Mouse (Mus musculus): Measurements from ENCODE around the gene Cdk5. TPM values are rescaled to one million over a fixed set of nuclear protein-coding genes. Genes with fewer than 3 reads are reported as not detected.

Gene Cdk5
- polyA plus RNA-seq, 1 experiment: 33.7 TPM

GRCm38 (mm10) chr5:24428596-24428995, 5.3 kb upstream of the Cdk5 start:
- H3K36me3 ChIP-seq (ENCODE audit: control insufficient read depth, insufficient read depth, low read length): peaks cover 35% of the 10 kb centered on the region
- H3K27me3 ChIP-seq (ENCODE audit: control insufficient read depth, insufficient read depth, low read length): no peaks in the 10 kb centered on the region
- no peak for TF ChIP-seq POLR2A (IDR thresholded peaks at IDR 0.05; ENCODE audit: low read depth, low read length)
- TF ChIP-seq CTCF (IDR thresholded peaks at IDR 0.05; ENCODE audit: extremely low read depth, insufficient read depth, insufficient read length, insufficient replicate concordance): no peak
- no peak overlapping the region for H3K27ac ChIP-seq (ENCODE audit: insufficient read depth, low read length)
- WGBS: 87% methylated on average over 9 of the region's 9 CpGs
- H3K4me3 ChIP-seq (ENCODE audit: extremely low read depth, insufficient read depth, insufficient read length): no peak overlapping the region
- DNase-seq (ENCODE audit: low read depth in 1 of 2, low spot score in 2 of 2): no peak
- peaks cover 10% of the 10 kb centered on the region; the same call in 1 of the 2 replicates for H3K4me1 ChIP-seq (ENCODE audit: control insufficient read depth, insufficient read depth, insufficient read length)

GRCm38 (mm10) chr5:24427981-24428402, 4.7 kb upstream of the Cdk5 start:
- 72% methylated on average over 15 of the region's 15 CpGs for WGBS
- Histone ChIP-seq H3K4me1 (ENCODE audit: control insufficient read depth, insufficient read depth, insufficient read length) (peaks cover 10% of the 10 kb centered on the region; the same call in 1 of the 2 replicates), H3K27me3 (ENCODE audit: control insufficient read depth, insufficient read depth, low read length) (no peaks in the 10 kb centered on the region), H3K4me3 (ENCODE audit: extremely low read depth, insufficient read depth, insufficient read length) (no peak overlapping the region), H3K36me3 (ENCODE audit: control insufficient read depth, insufficient read depth, low read length) (peaks cover 35% of the 10 kb centered on the region), H3K27ac (ENCODE audit: insufficient read depth, low read length) (no peak overlapping the region)
- no peak for DNase-seq (ENCODE audit: low read depth in 1 of 2, low spot score in 2 of 2)
- no peak for TF ChIP-seq CTCF (IDR thresholded peaks at IDR 0.05; ENCODE audit: extremely low read depth, insufficient read depth, insufficient read length, insufficient replicate concordance)
- TF ChIP-seq POLR2A (IDR thresholded peaks at IDR 0.05; ENCODE audit: low read depth, low read length): no peak

DNA sequence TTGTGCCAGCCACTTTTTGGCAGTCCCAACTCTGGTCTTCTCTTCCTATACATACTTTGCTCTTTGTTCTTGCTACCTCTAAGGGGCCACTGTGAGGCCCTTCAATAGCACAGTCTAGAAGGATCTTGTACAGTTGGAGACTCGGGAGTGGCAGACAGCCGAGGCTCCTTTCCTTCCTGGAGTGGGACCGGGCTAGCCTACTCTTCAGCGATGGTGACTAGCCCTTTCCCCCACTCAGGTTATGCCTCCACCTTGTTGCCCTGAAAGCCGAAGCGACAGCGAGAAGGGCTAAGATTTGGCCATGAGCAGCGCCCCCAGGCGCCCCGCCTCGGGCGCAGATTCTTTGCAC, 3.9 kb upstream of the Cdk5 start:
- no peaks in the 10 kb centered on the region for H3K27me3 ChIP-seq (ENCODE audit: control insufficient read depth, insufficient read depth, low read length)

DNA sequence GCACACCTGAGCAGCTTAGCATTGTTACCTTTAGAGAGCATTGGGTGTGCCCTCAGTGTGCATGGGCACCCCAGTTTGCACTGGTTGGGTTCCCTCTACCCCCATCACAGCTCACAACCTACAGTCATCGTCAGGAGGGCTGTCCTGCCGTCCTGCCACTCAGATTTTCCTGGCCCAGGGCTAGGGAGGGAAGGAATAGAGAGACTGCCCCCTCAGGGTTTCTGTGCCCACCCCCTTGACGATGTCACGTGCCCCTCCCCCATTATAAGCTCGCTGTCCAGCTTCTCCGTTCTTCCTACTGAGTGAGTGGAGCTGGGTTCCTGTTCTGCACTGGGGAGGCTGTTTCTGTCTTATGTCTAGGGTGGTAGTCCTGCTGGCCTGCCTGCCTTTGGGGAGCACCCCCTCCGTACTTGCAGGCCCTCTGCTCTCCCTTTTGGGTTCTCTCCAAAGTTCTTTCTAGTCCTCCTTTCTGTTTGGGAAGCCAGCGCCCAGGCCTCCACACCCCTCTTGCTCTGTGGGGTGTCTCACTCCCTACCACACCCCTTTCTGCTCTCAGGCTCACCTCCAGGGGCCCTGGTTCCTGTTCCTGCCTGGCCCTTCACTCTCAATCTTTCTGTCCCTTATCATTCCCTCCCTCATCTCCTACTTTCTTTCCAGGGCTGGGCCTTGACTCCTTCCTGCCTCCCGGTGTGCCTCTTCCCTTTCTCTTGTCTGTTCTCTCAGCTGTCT, 3.4 kb upstream of the Cdk5 start:
- DNase-seq (ENCODE audit: low read depth in 1 of 2, low spot score in 2 of 2): no peak
- TF ChIP-seq POLR2A (IDR thresholded peaks at IDR 0.05; ENCODE audit: low read depth, low read length): no peak
- TF ChIP-seq CTCF (IDR thresholded peaks at IDR 0.05; ENCODE audit: extremely low read depth, insufficient read depth, insufficient read length, insufficient replicate concordance): no peak
- no peak overlapping the region for H3K4me3 ChIP-seq (ENCODE audit: extremely low read depth, insufficient read depth, insufficient read length)

More for the DNA sequence above, 3.9 kb upstream of the Cdk5 start:
- WGBS: 83% methylated on average over 12 of the region's 12 CpGs
- TF ChIP-seq POLR2A (IDR thresholded peaks at IDR 0.05; ENCODE audit: low read depth, low read length): no peak
- TF ChIP-seq CTCF (IDR thresholded peaks at IDR 0.05; ENCODE audit: extremely low read depth, insufficient read depth, insufficient read length, insufficient replicate concordance): no peak
- peaks cover 28% of the 10 kb centered on the region for H3K36me3 ChIP-seq (ENCODE audit: control insufficient read depth, insufficient read depth, low read length)
- peaks cover 10% of the 10 kb centered on the region; the same call in 1 of the 2 replicates for H3K4me1 ChIP-seq (ENCODE audit: control insufficient read depth, insufficient read depth, insufficient read length)
- no peak for DNase-seq (ENCODE audit: low read depth in 1 of 2, low spot score in 2 of 2)
- no peak overlapping the region for H3K4me3 ChIP-seq (ENCODE audit: extremely low read depth, insufficient read depth, insufficient read length)
- H3K27ac ChIP-seq (ENCODE audit: insufficient read depth, low read length): no peak overlapping the region

GRCm38 (mm10) chr5:24426037-24426432, 2.7 kb upstream of the Cdk5 start:
- Histone ChIP-seq H3K4me3 (ENCODE audit: extremely low read depth, insufficient read depth, insufficient read length) (peak overlapping the region; percentile 88; the same call in 1 of the 2 replicates), H3K27me3 (ENCODE audit: control insufficient read depth, insufficient read depth, low read length) (no peaks in the 10 kb centered on the region), H3K4me1 (ENCODE audit: control insufficient read depth, insufficient read depth, insufficient read length) (peaks cover 10% of the 10 kb centered on the region; the same call in 1 of the 2 replicates), H3K36me3 (ENCODE audit: control insufficient read depth, insufficient read depth, low read length) (peaks cover 17% of the 10 kb centered on the region), H3K27ac (ENCODE audit: insufficient read depth, low read length) (no peak overlapping the region)
- TF ChIP-seq CTCF (IDR thresholded peaks at IDR 0.05; ENCODE audit: extremely low read depth, insufficient read depth, insufficient read length, insufficient replicate concordance) (no peak), POLR2A (IDR thresholded peaks at IDR 0.05; ENCODE audit: low read depth, low read length) (no peak)
- no peak for DNase-seq (ENCODE audit: low read depth in 1 of 2, low spot score in 2 of 2)
- 19% methylated on average over 10 of the region's 10 CpGs for WGBS

More for the DNA sequence above, 3.4 kb upstream of the Cdk5 start:
- peaks cover 10% of the 10 kb centered on the region; the same call in 1 of the 2 replicates for H3K4me1 ChIP-seq (ENCODE audit: control insufficient read depth, insufficient read depth, insufficient read length)
- H3K36me3 ChIP-seq (ENCODE audit: control insufficient read depth, insufficient read depth, low read length): peaks cover 24% of the 10 kb centered on the region
- no peak overlapping the region for H3K27ac ChIP-seq (ENCODE audit: insufficient read depth, low read length)
- WGBS: 49% methylated on average over 9 of the region's 9 CpGs
- no peaks in the 10 kb centered on the region for H3K27me3 ChIP-seq (ENCODE audit: control insufficient read depth, insufficient read depth, low read length)

DNA sequence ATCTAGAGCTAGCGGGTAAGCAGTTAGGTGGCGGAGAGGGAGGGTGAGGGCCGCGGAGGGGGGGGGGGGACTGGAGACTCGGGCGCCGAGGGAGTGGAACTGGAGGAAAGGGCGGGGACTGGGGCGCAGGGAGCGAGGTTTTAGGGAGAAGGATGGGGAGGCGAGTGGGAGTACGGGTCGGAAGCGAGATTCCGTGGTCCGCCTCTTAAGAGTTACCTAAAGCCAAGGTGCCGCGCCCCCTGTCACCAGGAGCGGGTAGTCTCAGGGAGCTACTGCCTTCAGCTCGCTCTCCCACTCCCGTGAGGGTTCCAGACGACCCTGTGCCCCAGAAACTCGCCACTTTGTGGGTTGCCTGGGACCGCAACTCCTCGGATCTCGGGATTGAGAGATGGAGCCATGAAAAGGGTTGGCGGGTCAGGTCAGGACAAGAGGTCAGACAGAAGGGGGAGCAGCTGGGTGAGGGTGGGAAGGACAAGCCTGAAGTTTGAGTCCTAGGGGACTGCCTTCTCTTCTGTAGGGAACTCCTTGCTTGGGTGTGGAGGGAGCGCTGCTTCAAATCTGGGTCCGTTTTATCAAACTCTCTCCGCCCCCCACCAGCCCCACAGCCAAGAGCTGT, 2.2 kb upstream of the Cdk5 start:
- no peaks in the 10 kb centered on the region for H3K27me3 ChIP-seq (ENCODE audit: control insufficient read depth, insufficient read depth, low read length)
- H3K36me3 ChIP-seq (ENCODE audit: control insufficient read depth, insufficient read depth, low read length): peaks cover 12% of the 10 kb centered on the region
- peaks cover 10% of the 10 kb centered on the region; the same call in 1 of the 2 replicates for H3K4me1 ChIP-seq (ENCODE audit: control insufficient read depth, insufficient read depth, insufficient read length)
- 1% methylated on average over 28 of the region's 30 CpGs for WGBS
- TF ChIP-seq POLR2A (IDR thresholded peaks at IDR 0.05; ENCODE audit: low read depth, low read length): no peak
- no peak for TF ChIP-seq CTCF (IDR thresholded peaks at IDR 0.05; ENCODE audit: extremely low read depth, insufficient read depth, insufficient read length, insufficient replicate concordance)
- peak overlapping the region; percentile 74 for H3K27ac ChIP-seq (ENCODE audit: insufficient read depth, low read length)
- H3K4me3 ChIP-seq (ENCODE audit: extremely low read depth, insufficient read depth, insufficient read length): peak overlapping the region; percentile 88
- DNase-seq (ENCODE audit: low read depth in 1 of 2, low spot score in 2 of 2): peak; percentile 39 to 61
